Mouse (Mus musculus): Measurements from ENCODE around the gene Csn2.

GRCm38 (mm10) chr5:87705891-87706290 lies 6.5 kb upstream of the Csn2 start:
- no peak for TF ChIP-seq CTCF (IDR thresholded peaks at IDR 0.05; ENCODE audit: low read depth, low read length)
- no peak for TF ChIP-seq POLR2A (IDR thresholded peaks at IDR 0.05; ENCODE audit: insufficient read depth, low read length)
- TF ChIP-seq EP300 (IDR thresholded peaks at IDR 0.05; ENCODE audit: insufficient read depth, low read depth, low read length) = no peak
